Mouse (Mus musculus) retina, postnatal 1 day (tissue): ENCODE data around the gene Zdhhc7.

Experiments
- DNase-seq: peaks from one replicate; pipeline ENCODE4 v3.0.0-alpha.2; 2012

Zdhhc7 gene

DNA sequence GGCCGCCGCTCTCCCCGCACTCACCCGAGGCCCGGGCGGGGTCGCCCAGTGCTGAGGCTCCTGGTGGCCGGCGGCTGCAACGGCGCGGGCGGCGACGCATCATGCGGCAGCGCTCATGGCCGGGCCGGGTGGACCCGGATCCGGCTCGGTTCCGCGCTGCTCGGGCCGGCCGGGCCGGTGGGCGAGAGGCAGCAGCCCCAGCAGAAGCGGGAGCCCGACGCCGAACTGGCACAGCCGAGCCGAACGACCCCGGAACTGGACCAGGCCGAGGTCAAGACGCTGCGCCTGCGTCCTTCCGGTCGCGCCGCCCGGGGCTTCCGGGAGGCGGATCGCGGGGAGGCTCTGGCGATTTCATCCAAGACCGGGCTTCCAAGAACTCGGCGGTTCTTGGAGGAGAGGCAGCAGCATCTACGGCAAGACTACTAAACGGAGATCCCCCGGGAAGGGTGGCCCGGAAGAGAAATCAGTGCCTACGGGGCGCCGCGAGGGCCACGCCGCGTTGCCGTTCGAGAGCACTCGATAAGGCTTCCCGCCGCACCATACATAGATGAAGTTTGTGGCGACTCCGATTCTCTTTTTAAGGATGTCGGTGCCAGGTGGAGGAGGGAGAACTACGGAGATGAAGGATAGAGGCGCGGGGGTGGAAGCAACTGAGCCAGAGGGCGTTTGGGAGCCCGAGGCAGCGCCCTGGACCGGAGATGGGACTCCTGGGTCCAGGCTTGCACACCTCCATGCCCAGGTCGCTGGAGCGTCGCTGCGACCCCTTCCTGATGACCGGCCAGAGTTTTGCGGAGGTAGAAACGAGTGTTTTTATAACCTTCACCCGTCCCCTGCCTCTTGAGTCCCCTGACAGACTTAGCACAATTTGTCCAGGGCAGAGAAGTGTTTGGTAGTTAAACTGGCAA lies at the start of gene Zdhhc7:
Gene Zdhhc7 (minus strand): TSS at position 415 of the 905 bp plus-strand sequence.
- peak; percentile 86 for DNase-seq

DNA sequence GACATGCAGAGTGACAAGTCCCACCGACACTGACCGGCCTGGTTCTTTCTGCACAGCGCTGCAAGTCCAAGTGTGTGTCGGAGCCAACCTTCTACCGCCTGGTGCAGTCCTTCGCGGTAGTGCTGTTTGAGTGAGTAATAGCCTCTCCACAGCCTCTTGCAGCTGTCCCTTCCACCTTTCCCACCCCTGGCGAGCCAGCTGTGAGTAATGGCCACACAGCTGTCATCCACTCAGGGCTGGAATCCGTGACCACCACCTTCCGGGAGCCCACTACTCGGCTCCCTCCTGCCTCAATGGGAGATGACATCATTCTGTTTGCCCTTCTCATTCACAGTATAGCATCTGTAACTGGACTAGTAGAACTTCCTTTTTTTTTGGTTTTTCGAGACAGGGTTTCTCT lies 48.7 kb upstream of the Zdhhc7 start:
- no peak for DNase-seq

DNA sequence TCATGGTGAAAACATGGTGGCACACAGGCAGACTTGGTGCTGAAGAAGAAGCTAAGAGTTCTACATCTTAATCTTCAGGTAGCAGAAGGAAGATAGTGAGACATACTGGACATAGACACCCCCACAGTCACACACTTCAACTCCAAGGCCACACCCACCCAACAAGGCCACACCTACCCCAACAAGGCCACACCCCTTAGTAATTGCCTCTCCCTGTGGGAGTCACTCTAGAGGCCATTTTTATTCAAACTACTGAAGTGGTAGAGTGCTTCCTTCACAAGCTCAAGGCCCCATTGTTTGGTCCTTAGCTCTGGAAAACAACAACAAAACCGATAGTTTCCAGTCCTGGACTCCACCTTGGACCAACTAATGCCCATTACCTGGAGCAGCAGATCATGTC lies 44.8 kb upstream of the Zdhhc7 start:
- DNase-seq: no peak

DNA sequence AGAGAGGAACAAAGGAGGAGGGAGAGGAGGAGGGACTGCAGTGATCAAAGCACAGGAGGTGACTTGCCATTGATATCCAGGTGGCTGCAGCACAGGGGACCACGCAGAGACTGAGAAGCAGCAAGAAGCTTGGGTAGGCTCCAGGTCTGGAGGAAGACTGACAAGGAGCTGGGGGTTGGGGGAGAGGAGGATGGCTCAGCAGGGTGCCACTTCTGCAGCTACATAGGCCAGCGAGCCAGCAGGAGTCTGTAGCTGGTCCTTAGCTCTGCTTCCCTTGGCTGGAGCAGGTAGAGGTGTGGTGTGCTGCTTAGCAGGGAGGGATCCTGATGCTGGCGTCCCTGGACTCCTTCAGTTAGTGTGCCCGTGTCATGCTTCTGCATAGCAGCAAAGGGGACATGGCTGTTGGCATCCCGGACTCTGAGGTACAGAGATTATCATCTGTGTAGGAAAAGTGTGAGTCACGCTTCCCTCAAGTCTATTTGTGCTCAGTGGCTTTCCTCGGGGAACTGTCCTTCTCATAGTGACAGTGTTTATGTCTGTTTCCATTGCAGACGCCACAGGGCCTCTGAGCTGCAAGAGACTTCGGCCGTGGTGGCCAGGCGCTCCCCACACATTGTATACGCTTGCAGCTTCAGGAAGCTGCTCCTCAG lies 43.5 kb upstream of the Zdhhc7 start:
- no peak for DNase-seq

DNA sequence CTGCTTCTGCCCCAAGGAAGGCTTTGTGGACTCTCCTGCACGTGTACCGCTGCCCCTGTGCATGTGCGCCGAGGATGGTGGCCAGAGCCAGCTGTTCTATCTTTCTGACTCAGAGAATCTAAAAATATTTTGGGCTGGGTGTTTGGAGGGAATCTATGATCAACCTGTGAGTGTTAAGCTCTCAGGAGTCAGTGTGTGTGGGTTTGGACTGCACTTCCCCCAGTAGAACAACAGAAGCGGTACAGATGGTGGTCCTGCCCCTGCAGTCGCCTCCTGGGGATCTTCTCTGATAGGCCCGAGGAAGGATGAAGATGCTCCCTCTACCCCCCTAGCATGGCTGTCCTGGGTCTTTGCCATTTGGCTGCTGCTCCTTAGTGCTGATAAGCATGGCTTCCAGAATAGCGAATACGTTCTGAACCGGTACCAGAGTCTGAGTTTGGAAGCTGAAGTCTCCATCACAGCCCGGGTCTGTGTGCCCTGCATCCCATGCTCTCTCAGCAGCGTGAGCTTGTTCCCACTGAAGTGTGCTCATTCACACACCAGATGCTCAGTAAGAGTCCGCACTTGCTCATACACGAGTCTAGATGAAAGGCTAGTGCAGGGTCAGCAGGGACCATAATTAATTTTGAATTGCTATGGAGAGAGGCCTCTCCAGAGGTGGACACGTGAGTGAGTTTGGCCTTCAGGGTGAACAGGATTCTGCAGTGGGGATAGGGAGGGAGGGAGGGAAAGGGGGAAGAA lies 42.8 kb upstream of the Zdhhc7 start:
- DNase-seq: peak; percentile 35

DNA sequence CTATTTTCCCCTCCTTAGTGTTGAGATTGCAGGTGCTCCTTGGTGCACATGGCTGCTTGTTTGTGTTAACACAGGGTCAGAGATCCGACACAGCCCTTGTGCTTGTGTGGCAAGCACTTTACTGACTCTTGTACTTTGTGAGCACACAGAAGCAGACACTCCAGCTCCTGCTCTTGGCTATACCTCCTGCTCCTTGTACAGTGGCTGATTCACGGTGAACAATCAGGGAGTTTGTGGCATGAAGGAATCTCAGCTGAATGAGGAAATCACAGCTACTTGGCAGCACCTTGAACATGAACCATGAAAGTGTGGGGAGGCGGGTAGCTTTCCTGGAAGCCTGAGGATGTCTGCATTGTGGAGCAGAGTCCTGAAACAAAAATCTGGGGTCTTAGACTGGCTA lies 39.5 kb upstream of the Zdhhc7 start:
- no peak for DNase-seq

DNA sequence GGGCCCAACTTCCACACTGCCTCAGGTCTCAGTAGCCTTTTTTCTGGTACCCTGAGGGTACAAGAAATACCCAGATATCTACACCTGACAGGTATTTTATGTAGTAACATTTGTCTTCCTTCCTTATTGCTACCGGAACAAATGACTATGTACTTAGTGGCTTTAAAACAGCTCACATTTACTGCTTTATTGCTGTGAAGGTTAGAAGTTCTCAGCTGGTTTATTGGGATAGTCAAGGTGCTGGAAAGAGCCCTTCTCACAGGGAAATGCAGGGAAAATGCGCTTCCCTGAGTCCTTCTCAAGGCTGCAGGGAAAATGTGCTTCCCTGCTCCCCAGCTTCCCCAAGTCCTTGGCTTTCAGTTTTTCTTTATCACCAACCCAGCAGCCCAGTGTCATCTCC lies 37.7 kb upstream of the Zdhhc7 start:
- DNase-seq: no peak

DNA sequence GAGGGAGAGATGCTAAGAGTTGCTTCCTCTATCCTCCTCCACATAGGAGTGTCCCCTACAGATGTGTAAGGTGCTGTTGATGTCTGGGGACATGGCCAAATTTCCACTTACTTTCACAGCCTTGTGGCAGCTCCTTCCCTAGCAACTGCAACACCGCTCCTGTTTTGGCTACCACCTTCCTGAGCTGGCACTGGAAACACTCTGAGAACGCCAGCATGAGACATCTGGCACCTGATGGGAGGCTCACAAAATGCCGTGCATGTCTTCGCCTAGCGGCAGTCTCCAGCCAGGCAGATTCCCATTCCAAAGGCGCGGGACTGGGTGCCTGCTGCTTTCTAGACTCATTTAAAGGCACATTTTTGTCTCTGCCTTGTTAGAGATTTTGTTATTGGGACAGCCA lies 35.3 kb upstream of the Zdhhc7 start:
- no peak for DNase-seq

DNA sequence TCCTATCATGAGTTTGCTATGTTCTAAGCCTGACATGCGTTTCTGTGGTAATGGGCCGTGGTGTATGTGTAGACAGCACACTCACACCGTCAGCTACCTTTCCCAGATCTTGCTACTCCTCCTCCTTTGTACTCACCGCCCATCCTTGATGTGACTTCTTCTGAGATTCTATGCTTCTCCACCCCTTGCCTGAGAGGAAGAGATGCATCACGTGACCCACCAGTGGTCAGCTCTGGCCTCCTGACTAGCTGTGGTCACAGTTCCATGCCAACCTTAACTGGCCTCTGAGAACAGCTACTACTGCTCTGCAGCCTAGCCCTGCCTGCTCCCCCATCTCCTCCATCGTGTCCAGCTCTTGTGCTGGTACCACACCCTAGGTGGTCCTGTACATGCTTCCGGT lies 34.4 kb upstream of the Zdhhc7 start:
- no peak for DNase-seq

DNA sequence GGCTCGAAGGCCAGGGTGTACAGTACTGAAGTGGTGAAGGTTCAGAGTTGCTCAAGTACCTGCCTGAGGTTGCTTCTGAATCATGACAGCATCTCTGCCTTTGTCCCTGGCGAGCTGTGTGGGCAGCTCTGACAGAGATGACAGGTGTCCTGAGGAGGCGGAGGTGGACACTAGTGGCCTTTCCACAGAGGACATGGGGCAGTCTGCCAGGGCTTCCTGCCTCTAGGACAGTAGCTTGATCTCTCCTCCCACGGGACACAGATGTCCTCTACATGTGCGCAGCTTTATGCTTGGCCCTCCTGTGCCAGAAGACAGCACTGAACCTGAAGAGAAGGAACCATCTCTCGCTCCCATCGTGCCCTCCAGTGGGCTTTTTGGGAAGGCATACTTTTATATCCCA lies 31.9 kb upstream of the Zdhhc7 start:
- DNase-seq: no peak

DNA sequence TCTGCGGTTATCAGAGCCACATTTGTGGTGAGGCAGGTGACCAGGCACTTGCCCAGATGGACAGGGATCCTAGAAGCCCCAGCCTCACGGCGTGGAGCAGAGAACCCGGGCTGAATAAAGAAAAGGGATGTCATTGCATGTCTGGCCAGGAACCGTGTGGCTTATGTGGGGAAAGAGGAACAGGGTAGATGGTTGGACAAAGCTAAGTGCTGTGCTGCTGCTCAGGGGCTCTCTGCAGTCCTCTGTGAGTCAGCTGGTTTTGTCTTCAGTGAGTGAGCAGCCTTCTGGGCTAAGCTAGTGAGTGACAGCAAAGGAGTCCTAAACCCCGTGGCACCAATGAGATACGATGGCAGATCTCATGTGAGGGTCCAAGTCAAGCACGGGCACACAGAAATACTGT lies 29.9 kb upstream of the Zdhhc7 start:
- no peak for DNase-seq

DNA sequence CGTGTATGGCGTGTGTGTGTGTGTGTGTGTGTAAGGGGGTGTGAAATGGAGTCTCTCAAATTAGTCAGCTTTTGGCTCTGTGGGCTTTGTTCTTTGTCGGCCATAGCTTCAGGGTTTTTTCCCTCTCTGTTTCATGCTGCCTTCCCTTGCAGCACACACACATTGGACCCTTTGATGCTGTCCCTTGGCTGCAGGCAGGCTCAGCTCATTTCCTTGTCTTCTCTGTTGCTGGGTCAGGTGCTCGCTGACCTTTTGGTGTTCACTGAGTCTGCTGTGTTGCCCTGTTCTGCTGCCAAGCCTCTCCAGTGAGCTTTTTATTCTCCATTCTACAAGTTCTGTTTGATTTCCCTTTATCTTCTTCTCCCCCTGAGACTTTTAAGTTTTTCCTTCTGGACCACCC lies 28.3 kb upstream of the Zdhhc7 start:
- no peak for DNase-seq

DNA sequence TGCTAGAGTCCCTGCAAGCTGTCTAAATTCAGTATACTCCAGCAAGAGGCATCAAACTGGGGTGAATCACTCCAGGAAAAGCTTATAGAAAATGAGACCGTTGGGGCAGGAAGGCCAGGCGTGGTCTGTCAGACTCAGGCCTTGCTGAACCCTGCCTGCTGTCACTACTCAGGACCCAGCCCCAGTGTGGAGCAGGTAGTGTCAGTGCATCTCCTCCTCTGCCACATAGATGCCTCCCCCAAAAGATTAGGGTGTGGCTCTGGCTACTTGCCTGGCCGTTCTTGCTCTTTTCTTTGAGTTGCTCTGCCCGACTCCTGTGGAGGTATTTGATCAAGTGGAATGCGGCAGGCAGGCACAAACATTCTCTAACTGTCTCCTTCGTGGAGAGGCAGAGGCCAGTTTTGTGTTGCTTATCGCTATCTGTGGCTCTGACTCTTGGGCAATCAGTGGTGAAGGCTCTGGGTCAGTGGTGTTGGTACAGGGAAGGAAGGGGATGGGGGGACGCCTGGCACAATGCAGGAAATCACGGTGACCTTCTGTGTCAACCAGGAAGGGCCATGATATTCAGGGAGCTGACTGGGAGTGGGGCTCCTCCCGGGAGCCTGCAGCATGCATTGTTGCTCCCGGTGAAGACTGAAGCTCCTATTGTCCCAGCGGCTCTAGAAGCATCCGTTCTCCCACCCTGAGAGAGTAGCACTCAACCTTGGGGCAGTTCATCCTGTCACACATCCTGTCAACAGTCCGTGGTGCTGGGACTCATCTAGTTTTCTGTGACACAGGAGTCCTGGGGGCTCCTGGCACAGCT lies 25.3 kb upstream of the Zdhhc7 start:
- DNase-seq: peak; percentile 34

DNA sequence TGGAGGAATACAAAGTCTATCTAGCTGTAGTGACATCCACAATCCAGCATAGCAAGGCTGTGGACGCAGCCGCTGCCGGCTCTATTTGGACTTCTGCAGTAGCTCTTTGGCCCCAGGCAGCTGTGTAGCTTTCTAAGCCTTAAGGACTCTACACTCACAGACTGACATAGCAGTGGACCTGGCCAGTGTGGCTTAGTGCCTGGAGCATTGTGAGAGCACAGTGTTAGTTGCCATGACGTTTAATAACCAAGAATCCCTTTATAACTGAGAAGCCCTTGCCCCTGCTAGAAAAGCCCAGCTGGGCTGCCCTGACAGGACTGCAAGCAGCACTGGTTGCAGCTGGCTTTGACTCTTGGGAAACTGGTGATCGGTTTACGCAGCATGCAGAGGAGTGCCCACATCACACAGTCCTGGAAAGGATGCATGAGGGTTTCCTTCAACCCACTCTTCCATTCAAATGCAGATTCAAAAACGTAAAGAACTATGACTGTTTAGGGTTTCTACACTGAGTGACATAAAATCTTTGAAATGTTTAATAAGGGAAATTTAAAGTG lies 23.6 kb upstream of the Zdhhc7 start:
- peak; percentile 71 for DNase-seq

DNA sequence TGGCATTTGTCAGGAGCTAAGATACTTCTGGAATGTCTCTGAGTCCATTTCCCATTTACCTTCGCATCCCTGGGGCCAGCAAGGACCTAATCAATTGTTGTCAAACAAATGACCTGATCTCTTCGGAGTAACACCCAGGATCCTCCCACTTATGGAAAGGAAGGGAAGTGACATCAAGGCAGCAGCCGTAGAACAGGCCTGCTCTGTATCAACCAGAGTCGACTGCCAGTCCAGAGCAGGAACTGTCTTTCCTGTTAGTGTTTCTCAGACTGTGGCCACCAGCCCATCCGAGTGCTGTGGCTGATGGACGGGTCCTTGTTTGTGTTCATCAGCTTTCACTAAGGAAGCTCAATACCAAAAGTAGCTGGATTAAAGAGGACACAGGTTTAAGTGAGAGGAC lies 23.0 kb upstream of the Zdhhc7 start:
- DNase-seq: no peak

DNA sequence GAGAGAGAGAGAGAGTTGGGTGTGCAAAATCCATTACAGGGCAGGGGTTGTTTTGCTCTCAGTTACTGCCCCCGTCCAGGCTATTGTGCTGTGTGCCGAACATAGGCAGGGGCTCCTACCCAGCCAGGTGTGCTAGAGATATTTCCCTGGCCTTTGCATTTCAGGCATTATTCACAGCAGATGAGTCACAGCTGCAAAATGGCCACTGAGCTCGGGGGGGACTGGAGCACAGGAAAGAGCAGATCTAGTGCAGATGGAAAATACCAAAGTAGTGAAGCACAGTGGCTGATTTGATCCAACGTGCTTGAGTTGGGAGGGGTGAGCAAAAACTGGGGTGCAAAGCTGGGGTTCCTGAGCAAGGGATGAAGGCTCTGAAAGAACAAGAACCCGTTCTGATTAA lies 19.7 kb upstream of the Zdhhc7 start:
- DNase-seq: no peak

DNA sequence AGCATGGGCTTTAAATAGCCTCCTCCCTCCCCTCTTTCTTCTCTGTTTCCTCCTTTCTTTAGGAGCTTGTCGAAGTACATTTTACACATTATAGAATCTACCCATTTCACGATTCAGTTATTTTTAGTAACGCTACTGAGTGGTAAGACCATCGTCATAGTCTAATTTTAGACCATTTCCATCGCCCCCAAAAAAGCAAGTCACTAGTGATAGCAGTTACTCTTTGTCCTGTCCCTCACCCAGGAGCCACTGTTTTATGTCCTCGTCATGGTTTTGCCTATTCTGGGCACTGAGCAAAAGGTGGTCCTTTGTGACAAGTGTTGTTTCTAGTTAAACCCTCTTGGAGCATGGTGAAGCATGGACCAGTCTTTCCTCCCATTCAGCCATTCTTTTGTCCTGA lies 18.6 kb upstream of the Zdhhc7 start:
- DNase-seq: no peak

DNA sequence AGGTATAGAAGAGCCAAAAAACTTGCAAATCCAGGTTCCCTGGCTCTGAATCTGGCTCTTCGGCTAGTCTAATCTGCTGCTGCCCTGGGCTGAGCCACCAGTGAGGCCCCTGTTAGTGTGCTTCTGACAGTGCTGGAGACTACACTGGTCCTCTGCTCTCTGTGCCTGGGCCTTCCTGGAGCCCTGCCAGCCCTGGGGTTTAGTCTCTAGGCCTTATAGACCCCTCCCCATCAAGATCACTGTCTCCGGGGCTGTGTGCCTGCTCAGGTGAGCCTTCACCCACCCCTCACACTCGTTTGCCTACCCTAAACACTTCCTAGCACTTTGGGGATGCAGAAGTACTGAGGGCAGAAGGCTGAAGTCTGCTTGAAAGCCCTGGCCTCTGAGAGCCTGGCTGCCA lies 18.1 kb upstream of the Zdhhc7 start:
- no peak for DNase-seq

DNA sequence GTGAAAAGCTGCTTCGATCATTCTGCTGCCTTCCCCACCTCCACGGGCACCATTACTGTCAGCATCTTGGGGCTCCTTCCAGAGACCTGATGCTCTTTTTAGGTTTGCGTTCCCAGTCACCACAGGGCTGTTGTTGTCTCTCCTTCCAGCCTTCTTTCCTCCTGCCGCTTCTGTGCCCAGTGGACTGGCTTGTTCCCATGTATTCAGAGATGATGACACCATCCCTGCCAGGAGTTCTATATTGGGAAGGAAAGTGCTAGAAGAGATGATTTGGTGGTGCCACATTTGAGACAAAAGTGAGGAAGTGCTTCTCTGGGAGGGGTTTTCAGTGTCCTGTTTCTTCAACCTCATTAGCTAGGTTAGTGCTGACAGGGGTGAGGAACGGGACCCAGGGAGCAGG lies 17.6 kb upstream of the Zdhhc7 start:
- no peak for DNase-seq

DNA sequence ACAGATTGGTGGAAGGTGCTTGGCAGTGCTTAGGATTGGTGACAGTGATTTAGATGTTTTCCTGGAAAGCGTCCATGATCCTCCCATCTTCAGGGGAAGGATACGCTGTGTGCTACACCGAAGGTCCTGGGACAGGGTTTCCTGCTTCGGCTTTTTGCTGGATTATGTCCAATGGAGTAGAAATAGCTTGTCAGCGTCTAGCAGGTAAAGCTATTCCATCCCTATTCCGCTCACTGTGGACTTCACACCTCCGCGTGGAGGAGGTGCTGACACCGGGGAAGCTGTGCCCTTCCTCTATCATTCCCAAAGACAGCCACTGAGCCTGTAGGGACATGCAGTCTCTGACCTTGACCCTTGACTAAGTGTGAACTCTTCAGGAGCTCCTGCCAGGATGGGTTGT lies 16.9 kb upstream of the Zdhhc7 start:
- DNase-seq: no peak

DNA sequence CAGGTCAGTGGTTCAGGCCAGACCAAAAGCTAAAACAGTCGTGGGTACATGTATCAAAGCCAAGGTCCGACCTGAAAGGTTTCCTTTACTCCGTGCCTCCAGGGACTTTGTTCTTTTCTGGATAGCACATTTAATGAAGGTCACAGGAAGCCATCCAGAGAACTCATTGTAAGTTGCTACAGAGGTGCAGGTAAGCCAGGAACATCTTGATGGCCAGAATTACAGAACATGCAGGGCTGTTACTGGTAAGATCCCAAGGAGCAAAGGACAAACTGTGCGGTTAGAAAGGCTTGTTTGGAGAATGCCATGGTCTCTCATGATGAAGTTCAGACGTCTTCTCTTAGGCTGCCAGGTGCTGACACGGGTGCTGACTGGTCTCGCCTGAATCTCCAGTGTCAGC lies 15.3 kb upstream of the Zdhhc7 start:
- DNase-seq: no peak

DNA sequence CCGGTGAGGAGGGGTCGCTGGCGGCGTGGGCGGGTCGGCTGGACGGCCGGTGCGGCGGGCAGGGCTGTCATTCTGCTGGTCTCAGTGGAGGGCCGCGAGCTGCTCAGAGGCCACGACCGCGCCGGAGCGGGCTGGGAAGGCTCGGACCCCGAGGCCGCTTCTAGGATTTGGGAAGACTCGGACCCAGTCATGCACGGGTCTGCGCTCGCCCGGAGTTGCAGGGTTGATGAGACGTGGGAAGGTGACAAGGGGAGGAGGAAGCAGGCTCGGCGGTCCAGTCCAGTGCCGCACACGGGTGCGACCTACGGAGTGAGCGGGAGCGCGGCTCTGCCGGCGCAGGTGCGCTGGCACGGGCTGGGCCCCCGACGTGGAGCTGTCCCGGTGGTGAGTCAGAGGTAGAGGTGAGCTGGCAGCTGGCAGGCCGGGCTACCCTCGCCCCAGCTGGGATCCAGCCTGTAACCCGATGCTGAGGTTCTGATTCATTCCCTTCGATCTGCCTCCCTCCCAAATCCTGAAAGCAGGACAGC lies 13.1 kb upstream of the Zdhhc7 start:
- no peak for DNase-seq
